Mouse (Mus musculus) myocyte (in vitro differentiated cells): ENCODE data around the gene H2-K1. TPM values are rescaled to one million over a fixed set of nuclear protein-coding genes. Genes with fewer than 3 reads are reported as not detected.
A peak's percentile ranks its signal among the peaks of the same experiment; 100 is the strongest.

Source experiments
- H3K27me3 ChIP-seq: one replicate; pipeline ENCODE4 v1.6.1; 2011; ENCODE audit not compliant: control insufficient read depth, insufficient read depth, insufficient read length
- H3K36me3 ChIP-seq: one replicate; pipeline ENCODE4 v1.6.1; 2011; ENCODE audit not compliant: control insufficient read depth, insufficient read depth
- H3K4me2 ChIP-seq: one replicate; pipeline ENCODE4 v1.6.1; 2011; ENCODE audit warnings: low read depth, control low read depth
- H3K4me3 ChIP-seq: one replicate; pipeline ENCODE4 v1.5.1; 2011; ENCODE audit warnings: mild to moderate bottlenecking, control low read depth, moderate library complexity
- H3K79me2 ChIP-seq: one replicate; pipeline ENCODE4 v1.6.1; 2011; ENCODE audit not compliant: control insufficient read depth, insufficient read depth
- H3ac ChIP-seq: one replicate; pipeline ENCODE4 v1.6.1; 2011; ENCODE audit not compliant: control insufficient read depth, insufficient read length
- CEBPB ChIP-seq: IDR thresholded peaks from 2 replicates; pipeline ENCODE4 v1.6.1; 2011; ENCODE audit warnings: mild to moderate bottlenecking, moderate library complexity; ENCODE audit not compliant: poor library complexity, insufficient read depth, severe bottlenecking
- E2F4 ChIP-seq: IDR thresholded peaks from one replicate; pipeline ENCODE4 v1.6.1; 2011; ENCODE audit warnings: mild to moderate bottlenecking, control low read depth, moderate library complexity; ENCODE audit not compliant: insufficient read depth
- MAX ChIP-seq: IDR thresholded peaks from one replicate; pipeline ENCODE4 v1.6.1; 2011; ENCODE audit warnings: low read depth, mild to moderate bottlenecking, control low read depth
- MYOD1 ChIP-seq, 3 experiments: IDR thresholded peaks; one replicate each; pipeline ENCODE4 v1.6.1; 2011; ENCODE audit warnings: control low read depth in 2 of 3, low read depth in 2 of 3, mild to moderate bottlenecking in 2 of 3, moderate library complexity in 1 of 3; ENCODE audit not compliant: insufficient read length in 2 of 3, control insufficient read depth in 1 of 3
- MYOG ChIP-seq, 3 experiments: IDR thresholded peaks; one replicate each; pipeline ENCODE4 v1.6.1; 2011; ENCODE audit warnings: control low read depth in 2 of 3, low read depth in 2 of 3, mild to moderate bottlenecking in 2 of 3; ENCODE audit not compliant: insufficient read length in 2 of 3, control insufficient read depth in 1 of 3, insufficient read depth in 1 of 3
- POLR2A ChIP-seq: IDR thresholded peaks from one replicate; pipeline ENCODE4 v1.6.1; 2011; ENCODE audit warnings: low read depth, mild to moderate bottlenecking, control low read depth, moderate library complexity; ENCODE audit not compliant: insufficient read length
- POLR2AphosphoS2 ChIP-seq: IDR thresholded peaks from one replicate; pipeline ENCODE4 v1.6.1; 2011; ENCODE audit warnings: low read depth, control low read depth; ENCODE audit not compliant: insufficient read length
- REST ChIP-seq: IDR thresholded peaks from one replicate; pipeline ENCODE4 v1.6.1; 2011; ENCODE audit warnings: mild to moderate bottlenecking, control low read depth, moderate library complexity; ENCODE audit not compliant: insufficient read depth, insufficient read length
- SRF ChIP-seq: IDR thresholded peaks from one replicate; pipeline ENCODE4 v1.6.1; 2011; ENCODE audit warnings: low read depth; ENCODE audit not compliant: control insufficient read depth, insufficient read length
- TCF12 ChIP-seq: IDR thresholded peaks from one replicate; pipeline ENCODE4 v1.6.1; 2011; ENCODE audit warnings: mild to moderate bottlenecking, control low read depth; ENCODE audit not compliant: poor library complexity, insufficient read depth, severe bottlenecking
- TCF3 ChIP-seq: IDR thresholded peaks from one replicate; pipeline ENCODE4 v1.6.1; 2011; ENCODE audit warnings: low read depth, control low read depth; ENCODE audit not compliant: insufficient read length
- USF1 ChIP-seq: IDR thresholded peaks from one replicate; pipeline ENCODE4 v1.6.1; 2011; ENCODE audit warnings: low read depth, mild to moderate bottlenecking, control low read depth, moderate library complexity
- polyA plus RNA-seq: library from polyadenylated mRNA; unstranded; fragments of >200 nt; fragmentation: generic; extraction: Trizol; gene quantifications from one replicate; pipeline ENCODE4 v1.2.1, GENCODE M21; 2012; ENCODE audit warnings: missing spikeins

H2-K1 gene
- polyA plus RNA-seq, 1 experiment: 89.2 TPM

DNA sequence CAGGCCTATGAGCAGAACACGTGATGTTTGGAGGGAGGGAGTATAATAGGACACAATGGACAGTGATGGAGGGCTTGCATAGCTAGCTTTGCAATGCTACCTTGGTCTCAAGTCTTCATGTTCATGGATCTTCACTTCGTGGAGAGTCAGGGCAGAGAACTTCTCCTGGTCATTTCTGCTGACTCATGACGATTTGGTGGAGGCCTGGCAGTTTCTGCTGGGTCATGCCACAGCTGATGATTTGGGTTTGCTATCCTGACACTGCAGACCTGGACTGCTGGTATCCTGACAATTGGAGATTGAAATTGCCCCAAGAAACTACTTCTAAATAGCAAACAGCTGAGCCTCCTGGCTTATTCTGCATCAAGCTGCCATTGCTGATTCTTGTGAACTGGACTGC lies 26.6 kb downstream of the H2-K1 start:
- Histone ChIP-seq H3K36me3 (no peaks in the 10 kb centered on the region), H3ac (no peak overlapping the region), H3K4me2 (no peak overlapping the region), H3K4me3 (no peak overlapping the region), H3K27me3 (peaks cover 19% of the 10 kb centered on the region), H3K79me2 (no peaks in the 10 kb centered on the region)
- no peak for TF ChIP-seq MAX

DNA sequence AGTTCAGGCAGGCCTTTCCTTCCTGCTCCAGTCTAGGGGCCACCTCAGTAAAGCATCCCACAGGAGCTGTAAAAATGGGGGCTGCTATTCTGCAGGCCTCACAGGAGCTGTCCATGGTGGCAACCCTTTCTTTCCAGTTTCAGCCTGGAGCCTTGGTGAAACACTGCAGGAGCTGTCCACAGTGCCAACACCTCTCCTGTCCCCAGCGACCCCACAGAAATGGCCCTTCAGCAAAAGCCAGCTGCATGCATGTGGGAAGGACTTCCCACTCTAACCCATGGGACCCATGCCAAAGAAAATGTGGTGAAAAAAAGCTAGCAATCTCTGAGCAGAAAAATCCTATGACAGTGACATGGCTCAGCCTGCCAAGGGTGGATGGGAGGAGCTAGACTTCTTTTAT lies 27.5 kb downstream of the H2-K1 start:
- TF ChIP-seq POLR2AphosphoS2 (no peak), REST (peak; percentile 86), E2F4 (no peak)

DNA sequence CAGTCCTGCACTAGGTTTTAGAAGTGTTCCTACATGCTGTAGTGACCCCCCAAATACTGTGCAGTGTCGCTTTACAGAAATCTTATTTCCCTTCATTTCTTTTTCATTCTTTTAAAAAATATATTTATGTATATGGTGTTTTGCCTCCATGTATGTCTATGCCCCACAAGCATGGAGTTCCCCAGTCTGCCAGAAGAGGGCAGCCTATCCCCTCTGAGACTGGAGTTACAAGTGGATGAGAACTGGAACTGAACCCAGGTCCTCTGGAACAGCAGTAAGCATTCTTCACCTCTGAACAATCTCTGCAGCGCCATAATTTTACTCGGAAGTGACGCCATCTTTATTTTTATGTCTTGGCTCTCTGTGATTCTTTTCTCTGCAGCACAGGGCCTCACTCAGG lies 30.8 kb downstream of the H2-K1 start:
- H3ac ChIP-seq: no peak overlapping the region
- no peak overlapping the region for H3K4me3 ChIP-seq
- no peak overlapping the region for H3K4me2 ChIP-seq
- no peak for TF ChIP-seq TCF3
- no peak for TF ChIP-seq MYOD1 (IDR thresholded peaks at IDR 0.05; ENCODE audit: control insufficient read depth in 1 of 3, insufficient read length in 2 of 3, low read depth in 2 of 3)
- TF ChIP-seq TCF12: no peak
- no peak for TF ChIP-seq POLR2A
- TF ChIP-seq E2F4: no peak
- TF ChIP-seq SRF: no peak
- TF ChIP-seq MAX: no peak
- no peak for TF ChIP-seq MYOG (IDR thresholded peaks at IDR 0.05; ENCODE audit: control insufficient read depth in 1 of 3, insufficient read depth in 1 of 3, insufficient read length in 2 of 3, low read depth in 2 of 3)
- TF ChIP-seq REST: no peak
- TF ChIP-seq CEBPB: no peak
- TF ChIP-seq POLR2AphosphoS2: no peak
- no peak for TF ChIP-seq USF1
- no peaks in the 10 kb centered on the region for H3K79me2 ChIP-seq
- H3K27me3 ChIP-seq: peaks cover 4% of the 10 kb centered on the region
- no peaks in the 10 kb centered on the region for H3K36me3 ChIP-seq

More for the DNA sequence above, 27.5 kb downstream of the H2-K1 start:
- Histone ChIP-seq H3ac (no peak overlapping the region), H3K36me3 (no peaks in the 10 kb centered on the region), H3K4me2 (no peak overlapping the region), H3K79me2 (no peaks in the 10 kb centered on the region), H3K4me3 (no peak overlapping the region), H3K27me3 (peaks cover 11% of the 10 kb centered on the region)

DNA sequence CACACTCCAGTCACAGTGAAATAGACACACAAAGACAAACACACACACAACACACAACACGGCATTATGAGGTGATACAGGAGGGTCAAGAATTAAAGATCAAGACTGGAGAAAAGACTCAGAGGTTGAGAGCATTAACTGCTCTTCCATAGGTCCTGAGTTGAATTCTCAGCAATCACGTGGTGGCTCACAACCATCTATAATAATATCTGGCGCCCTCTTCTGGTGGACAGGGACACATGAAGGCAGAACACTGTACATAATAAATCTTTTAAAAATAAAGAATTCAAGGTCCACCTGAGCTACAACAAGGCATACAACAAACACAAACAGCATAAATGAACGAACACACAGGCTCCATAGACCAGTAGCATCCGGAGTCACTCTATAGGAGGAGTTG lies 31.2 kb downstream of the H2-K1 start:
- H3K79me2 ChIP-seq: no peaks in the 10 kb centered on the region
- no peak overlapping the region for H3K4me3 ChIP-seq
- peak; percentile 78 for TF ChIP-seq USF1
- TF ChIP-seq SRF: no peak
- TF ChIP-seq E2F4: no peak
- TF ChIP-seq POLR2AphosphoS2: no peak
- no peak for TF ChIP-seq MYOG (IDR thresholded peaks at IDR 0.05; ENCODE audit: control insufficient read depth in 1 of 3, insufficient read depth in 1 of 3, insufficient read length in 2 of 3, low read depth in 2 of 3)
- no peak for TF ChIP-seq POLR2A
- no peak for TF ChIP-seq CEBPB
- no peak for TF ChIP-seq MAX
- no peaks in the 10 kb centered on the region for H3K27me3 ChIP-seq
- H3K4me2 ChIP-seq: no peak overlapping the region
- no peaks in the 10 kb centered on the region for H3K36me3 ChIP-seq
- H3ac ChIP-seq: no peak overlapping the region

DNA sequence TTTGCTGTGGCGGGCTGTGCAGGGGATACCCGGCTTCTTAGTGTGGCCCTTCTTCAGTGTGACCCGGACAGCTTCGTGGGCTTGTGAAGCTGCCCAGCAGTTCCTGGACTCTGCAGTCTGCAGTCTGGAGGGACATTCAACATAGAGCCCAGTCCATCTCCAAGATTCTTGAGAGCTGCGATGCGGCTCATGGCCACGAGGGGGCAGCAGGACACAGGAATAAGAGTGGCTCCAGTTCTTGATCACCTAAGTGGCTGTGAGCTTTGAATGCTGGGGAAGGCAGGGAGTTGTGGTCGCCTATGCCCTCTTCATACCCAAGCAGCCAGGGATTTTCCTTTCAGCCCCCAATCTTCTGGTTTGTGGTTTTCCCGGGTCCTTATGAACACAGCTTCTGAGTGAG lies 31.7 kb downstream of the H2-K1 start:
- no peaks in the 10 kb centered on the region for H3K36me3 ChIP-seq
- no peaks in the 10 kb centered on the region for H3K79me2 ChIP-seq
- no peak overlapping the region for H3K4me2 ChIP-seq
- H3K4me3 ChIP-seq: no peak overlapping the region
- TF ChIP-seq POLR2AphosphoS2 (no peak), SRF (no peak), MYOD1 (IDR thresholded peaks at IDR 0.05; ENCODE audit: control insufficient read depth in 1 of 3, insufficient read length in 2 of 3, low read depth in 2 of 3) (no peak), TCF3 (no peak), E2F4 (no peak), TCF12 (no peak), REST (no peak), MAX (no peak), MYOG (IDR thresholded peaks at IDR 0.05; ENCODE audit: control insufficient read depth in 1 of 3, insufficient read depth in 1 of 3, insufficient read length in 2 of 3, low read depth in 2 of 3) (no peak), POLR2A (no peak), USF1 (no peak), CEBPB (no peak)
- H3ac ChIP-seq: no peak overlapping the region
- no peaks in the 10 kb centered on the region for H3K27me3 ChIP-seq
